Mouse (Mus musculus): ENCODE measurements around the gene Prokr2. TPM values are rescaled to one million over a fixed set of nuclear protein-coding genes. Genes with fewer than 3 reads are reported as not detected.

Prokr2 gene
- total RNA-seq (2015) (not detected in 2 replicates), total RNA-seq (2017) (not detected in 2 replicates)

DNA sequence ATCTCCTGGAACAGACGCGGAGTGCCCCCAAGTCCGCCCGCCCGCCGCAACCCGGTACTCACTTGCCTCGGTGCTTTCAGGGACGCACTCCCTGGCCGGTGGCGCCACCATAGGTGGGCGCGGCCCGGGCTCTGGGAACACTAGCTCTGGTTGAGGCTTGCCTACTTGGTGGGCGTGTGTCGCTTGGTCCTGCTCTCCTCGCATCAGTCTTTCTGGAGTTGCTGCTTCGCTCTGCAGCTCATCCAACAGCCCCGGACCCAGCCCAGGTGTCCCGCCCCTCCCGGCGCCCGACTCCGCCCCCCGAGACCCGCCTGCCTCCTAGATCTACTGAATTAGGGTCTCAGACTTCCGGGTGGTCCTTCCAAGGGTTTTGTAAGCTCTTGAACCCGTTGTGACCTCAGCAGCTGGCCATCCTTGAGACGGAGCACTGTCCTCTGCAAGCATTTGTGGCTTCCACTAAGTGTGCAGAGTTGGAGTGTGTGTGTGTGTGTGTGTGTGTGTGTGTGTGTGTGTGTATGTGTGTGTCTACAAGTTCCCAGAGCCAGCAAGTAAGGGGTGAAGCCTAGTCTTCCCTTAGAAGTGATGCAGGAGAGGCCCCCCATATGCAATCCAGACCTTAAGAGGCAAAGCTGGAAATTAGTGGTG lies at the start of gene Prokr2:
TSS of gene Prokr2 (minus strand) at position 254 of the 645 bp plus-strand sequence.
- no peak for ATAC-seq (ENCODE audit: poor library complexity, severe bottlenecking)

DNA sequence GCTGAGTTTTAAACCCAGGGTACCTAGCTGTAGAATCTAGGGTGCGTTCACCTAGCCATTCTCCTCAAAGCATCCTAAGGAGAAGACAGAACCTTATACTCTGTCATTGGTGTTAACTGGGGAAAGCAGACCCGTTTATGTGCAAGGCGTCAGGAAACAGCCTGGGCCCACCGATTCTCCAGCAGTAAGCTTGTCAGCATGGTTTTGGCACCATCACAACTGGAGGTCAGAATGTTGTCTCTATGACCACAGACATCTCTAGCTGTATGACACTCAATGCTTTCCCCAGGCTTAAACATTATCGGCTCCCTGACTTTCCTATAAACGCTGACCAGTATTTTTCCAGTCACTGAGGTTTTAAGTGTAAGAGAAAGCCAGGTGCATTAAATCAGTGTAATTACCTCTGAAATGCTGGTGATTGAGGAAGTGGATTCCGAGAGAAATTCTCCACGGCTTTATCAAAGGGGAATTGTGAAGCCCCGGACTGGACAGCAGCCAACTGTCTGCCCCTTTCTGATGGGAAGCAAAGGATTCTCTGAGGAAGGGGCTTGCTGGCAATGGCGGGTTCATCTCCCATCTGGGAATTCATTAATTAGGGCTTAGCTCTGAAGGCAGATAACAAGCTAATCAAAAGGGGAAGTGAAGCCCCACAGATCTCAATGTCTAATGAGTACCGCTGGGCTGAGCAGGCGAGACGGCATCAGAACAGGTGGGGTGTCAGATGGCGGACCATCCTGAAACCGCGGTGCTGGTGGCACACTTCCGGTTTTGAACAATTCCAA lies 42.1 kb upstream of the Prokr2 start:
- ATAC-seq (ENCODE audit: poor library complexity, severe bottlenecking), result no peak

DNA sequence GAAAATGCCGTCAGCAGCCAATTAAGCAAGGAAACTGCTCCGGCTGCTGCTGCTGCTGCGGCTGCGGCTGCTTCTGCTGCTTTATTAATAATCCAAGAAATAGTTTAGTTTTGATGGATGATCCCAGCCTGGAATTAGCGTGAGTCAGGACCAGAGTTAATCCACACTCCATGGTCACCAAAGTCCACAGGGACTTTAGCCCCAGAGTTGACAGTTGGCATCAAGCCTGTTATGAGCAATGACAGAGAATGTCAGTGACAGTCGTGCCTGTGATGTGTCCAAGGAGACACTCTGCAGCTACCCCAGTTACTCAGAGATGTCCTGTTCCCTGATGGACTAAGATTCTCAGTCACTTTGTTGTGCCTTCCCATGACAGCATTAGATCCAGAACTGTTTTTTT lies 40.3 kb upstream of the Prokr2 start:
- ATAC-seq (ENCODE audit: poor library complexity, severe bottlenecking), result no peak

DNA sequence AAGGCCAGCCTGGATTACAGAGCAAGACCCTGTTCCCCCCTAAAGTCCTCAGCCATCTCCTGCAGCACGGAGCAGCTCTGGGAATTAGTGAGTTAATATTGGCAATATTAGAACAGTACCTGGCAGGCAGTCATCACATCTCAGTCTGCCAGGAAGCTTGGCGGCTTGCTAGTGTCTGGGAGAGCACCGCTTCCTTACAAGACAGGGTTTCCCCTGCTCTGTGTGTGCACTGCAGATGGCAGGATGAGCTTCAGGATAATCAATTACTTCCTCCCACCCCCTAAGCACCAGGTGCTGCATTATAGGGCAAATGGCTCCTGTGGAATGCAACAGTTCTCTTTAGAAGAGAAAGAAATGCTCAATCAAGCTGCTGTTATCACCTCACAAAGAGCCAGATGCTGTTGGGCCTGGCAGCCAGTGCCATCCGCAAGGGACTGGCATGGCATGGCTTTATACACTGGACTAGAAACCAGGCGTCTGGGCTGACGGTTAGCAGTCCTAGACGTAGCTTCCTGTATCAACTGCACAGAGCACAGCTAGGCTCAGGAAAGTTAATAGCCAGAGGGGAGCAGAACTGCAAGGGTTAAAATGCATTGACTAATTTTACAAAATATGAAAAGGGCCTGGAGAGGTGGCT lies 38.3 kb upstream of the Prokr2 start:
- no peak for ATAC-seq (ENCODE audit: poor library complexity, severe bottlenecking)

DNA sequence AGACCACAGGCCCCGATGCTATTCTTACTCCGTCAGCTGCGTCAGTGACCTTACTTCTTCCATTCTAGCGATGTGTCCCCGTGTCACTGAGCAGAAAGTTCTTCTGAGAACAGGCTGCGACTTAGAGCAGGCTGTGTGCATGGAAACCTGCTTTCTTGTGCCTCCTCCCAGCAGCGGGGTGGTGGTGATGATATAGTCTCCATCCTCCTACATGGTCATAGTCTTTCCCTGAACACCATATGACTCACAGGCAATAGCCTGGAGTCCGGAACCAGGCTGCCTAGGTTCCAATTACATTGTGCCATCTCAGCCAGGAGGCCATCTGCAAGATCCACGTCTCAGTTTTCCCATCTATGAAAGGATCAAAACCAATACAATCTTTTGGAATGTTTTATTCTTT lies 37.6 kb upstream of the Prokr2 start:
- no peak for ATAC-seq (ENCODE audit: poor library complexity, severe bottlenecking)

DNA sequence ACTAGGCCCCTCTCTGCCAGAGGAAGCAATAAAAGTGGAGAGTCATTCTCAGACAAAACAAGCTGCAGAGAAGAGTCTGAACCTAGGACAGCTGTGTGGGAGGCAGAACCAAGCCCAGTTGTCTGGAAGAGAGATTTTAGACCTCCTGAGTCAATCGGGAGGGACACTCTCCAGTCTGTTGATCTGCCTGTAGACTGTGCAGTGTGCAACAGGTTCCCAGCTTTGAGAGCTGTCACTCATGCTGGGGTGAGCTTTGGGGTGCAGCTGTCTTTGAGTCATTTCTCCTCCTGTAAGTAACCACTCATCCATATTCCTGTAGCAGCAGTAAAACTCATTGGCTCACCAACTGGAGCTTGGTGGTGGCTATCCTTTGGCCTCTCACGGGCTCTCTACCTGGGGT lies 33.2 kb upstream of the Prokr2 start:
- ATAC-seq (ENCODE audit: poor library complexity, severe bottlenecking), result no peak

DNA sequence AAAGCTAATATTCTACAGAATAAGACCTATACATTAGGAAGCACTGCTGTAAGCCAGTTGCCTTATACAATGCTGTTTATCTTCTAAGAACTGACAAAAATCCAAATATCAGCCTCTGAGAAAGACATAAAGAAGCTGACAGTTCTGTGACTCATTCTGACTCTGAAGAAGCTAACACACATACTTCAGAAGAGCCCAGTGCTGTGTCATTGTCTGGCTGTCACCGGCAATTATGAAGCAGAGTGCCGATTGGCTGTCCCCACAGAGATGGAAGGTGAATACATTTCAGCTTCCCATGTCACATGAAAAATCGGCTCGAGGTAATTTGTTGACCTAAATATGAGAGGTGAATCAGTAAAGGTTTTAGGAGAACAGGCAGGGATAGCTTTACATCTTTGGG lies 24.9 kb upstream of the Prokr2 start:
- ATAC-seq (ENCODE audit: poor library complexity, severe bottlenecking), result no peak

DNA sequence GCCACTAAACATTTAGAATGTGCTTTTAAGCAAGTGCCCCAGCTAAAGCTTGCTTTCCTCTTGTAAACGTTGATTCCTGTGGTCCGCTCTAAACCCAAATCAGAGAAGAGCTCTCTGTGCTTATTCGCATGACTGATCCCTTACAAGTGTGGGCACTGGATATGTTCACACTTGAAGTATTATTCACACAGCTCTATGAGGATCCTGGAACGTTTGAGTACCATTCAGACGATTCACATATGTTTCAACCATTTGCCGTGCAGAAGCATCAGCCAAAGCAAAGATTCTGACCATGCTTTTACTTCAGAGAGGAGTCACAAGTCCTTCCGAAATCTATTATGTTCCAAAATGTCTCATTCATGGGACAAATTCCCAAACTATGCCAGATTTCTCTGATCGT lies 12.9 kb upstream of the Prokr2 start:
- no peak for ATAC-seq (ENCODE audit: poor library complexity, severe bottlenecking)

DNA sequence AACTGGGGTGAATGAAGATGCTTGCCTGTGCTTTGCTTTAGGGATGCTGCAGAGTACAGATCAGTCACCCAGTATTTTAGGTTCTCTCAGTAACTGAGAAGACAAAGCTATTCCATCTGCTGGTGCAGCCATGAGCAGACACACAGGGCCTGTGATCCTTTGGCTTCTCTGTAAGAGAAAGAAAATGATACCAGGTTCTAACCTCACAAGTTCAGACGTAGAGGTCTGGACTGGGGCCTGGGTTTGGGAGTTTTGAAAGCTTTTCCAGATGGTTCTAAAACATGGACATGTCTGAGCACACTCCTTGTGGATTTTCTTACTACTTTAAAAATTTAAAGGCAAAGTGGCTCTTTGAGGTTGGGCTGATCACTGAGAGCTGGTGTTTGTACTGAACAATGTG lies 10.5 kb upstream of the Prokr2 start:
- no peak for ATAC-seq (ENCODE audit: poor library complexity, severe bottlenecking)

DNA sequence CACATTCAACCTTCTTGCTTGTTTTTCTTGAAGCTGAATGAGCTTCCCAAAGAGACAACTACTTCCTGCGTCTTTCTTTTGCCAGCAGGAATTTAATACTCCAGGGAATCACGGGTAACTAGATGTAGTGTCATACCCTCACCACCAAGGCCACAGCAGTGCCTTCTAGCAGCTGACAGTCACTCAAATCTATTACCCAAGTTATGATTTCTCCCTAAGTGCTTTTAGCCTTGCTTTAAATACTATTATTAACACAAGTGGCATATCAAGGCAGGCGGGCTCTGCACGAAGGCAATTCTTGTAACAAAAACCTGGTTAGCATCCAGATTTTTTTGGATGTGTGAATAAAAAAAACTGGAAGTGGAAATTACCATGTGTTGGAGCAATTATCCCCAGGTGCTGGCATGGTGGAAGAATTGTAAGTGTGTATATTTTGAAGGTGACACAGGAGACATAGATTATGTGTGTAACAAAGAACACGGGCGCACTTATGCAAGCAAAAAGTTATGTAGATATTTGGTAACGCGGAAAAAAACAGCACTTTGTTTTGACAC lies 5.4 kb upstream of the Prokr2 start:
- ATAC-seq (ENCODE audit: poor library complexity, severe bottlenecking), result no peak

DNA sequence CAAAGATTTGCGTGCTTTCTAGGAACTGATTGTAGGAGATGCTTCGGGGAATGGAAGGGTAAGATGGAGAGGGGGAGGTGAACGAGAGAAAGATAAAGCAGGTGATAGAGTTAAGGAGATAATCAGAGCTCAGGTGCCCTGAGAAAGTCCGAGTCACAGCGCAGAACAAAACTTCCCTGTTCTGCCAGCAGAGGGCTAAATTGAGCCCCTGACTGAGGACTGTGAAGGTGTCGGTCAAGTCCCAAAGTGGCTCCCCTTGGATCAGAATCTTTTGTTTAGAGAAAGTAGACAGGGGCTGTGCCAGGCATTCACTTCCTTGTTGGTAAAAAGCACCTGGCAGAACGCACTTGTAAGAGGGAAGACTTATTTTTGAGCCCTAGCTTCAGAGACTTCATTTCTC lies 4.3 kb upstream of the Prokr2 start:
- no peak for ATAC-seq (ENCODE audit: poor library complexity, severe bottlenecking)

DNA sequence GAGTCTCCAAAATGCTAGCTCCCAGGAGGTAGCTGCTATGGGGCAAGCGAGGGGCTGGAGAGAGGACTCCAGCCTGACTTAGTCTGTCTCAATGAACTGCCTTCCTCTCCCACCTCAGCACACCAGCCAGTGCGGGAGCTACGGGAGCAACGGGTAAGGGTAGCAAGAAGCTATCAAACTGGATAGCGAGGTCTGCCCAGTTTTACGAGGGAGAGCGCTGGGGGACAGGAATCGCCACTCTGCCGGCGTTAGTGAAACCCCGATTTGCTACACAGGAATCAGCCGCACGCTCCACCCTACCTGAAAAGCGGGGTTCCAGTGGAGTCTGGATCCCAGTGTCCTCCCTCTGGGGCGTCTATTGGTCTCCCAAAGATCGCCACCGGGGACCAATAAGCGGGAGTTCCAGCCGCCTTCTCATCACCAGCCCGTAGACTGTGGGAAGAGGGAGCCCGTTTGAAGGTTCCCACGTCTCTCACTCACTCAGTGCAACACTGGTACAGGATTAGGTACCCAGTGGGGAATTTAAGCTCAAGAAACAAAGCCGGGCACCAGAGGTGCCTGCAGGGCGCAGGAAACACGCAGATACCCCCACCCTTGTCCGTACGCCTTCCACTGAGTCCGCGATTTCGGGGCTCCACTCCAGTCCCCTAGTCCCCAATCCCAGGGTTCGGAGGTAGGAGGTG lies 595 bp downstream of the Prokr2 start:
- no peak for ATAC-seq (ENCODE audit: poor library complexity, severe bottlenecking)

DNA sequence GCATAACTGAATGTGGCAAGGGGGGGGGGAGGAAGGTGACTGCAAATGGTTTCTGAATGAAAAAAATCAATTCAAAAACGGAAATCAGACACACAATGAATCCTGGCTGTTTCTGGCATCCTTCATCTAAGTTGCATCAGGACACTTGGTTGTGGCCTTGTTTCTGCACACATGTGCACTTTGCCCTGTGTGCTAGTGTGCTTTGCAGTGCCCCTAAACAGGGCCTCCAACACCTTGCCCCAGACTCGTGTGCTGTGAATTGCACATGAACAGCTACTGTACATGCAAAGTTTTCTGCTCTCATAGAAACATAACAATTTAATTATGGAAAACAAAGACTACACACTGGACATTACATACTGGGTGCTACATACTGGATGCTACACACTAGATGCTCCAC lies 2.9 kb downstream of the Prokr2 start:
- ATAC-seq (ENCODE audit: poor library complexity, severe bottlenecking), result no peak

DNA sequence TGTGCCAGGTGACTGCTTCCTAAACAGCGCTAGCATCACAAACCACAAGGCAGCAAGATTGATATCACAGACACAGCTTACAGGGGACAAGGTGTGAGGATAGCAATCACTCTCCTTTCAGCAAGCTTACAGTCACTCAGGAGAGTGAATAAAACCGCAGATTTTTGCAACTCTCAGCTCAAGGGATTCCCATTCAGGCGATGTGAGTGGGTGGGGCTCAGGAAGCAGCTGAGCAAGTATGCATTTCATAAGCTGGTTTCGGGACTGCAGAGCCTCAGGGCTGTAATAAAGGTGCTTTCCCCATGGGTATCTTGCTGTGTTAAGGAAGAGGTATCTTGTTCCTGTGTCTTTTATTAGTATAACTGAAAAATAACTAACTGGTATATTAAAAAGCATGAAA lies 5.6 kb downstream of the Prokr2 start:
- no peak for ATAC-seq (ENCODE audit: poor library complexity, severe bottlenecking)

DNA sequence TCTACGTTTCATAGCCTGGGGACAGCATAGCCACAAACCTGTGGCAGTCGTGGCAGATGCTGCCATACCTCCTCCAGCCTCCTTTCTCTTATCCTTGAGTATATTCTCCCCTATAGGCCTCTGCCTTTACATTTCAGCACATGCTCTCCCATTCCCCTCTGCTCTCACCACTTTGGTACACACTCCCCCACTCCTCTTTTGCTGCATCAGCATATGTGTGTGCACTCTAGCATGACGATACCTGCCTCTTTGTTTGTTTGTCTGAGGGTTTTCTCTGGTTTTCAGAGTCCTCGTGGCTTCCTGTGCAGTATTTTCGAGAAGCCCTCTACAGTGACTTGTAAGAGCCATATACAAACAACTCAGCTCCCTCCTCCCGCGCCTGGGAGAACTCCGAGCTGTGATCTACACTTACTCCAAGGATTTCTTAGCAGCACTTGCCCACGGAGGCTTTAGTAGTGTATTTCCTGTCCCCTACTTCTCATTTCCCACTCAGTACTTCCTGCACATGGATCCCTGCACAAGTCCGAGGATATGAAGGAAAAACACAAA lies 6.6 kb downstream of the Prokr2 start:
- no peak for ATAC-seq (ENCODE audit: poor library complexity, severe bottlenecking)

DNA sequence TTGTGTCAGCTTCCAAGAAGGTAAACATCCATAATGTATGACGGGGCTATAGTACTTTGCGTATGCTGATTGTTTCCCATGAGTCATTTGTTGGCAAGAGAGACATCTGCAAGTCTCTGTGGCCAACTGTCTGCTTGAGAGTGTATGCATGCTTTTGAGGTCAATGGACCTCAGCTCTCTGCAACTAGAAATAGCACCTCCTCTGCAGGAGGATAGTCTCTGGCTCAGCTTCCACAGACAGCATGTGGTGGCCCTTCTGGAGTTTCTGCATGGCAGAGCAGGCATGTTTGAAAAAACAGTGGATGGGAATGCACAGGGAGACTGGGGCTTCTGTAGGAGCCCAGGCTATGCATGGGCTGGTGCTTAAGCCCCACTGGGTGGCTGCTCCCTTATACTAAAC lies 7.8 kb downstream of the Prokr2 start:
- no peak for ATAC-seq (ENCODE audit: poor library complexity, severe bottlenecking)

DNA sequence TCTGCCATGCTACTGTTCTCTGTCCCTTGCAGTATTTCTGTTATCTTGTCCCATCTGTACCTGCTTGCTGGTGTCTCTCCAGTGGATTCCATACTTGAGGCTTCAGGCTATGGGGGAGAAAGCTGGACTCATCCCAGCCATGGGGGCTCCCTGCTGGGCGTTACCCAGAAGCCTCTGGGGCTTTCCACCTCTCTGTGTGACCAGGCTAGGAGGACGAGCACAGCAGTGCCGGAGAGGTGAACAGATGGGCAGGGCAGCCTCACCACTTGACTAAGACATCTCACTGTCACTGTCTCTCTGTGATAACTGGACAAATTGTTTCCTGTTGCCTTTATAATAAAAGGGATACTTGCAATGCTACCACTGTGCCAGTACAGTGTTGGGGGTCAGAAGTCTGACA lies 9.5 kb downstream of the Prokr2 start:
- ATAC-seq (ENCODE audit: poor library complexity, severe bottlenecking), result no peak

DNA sequence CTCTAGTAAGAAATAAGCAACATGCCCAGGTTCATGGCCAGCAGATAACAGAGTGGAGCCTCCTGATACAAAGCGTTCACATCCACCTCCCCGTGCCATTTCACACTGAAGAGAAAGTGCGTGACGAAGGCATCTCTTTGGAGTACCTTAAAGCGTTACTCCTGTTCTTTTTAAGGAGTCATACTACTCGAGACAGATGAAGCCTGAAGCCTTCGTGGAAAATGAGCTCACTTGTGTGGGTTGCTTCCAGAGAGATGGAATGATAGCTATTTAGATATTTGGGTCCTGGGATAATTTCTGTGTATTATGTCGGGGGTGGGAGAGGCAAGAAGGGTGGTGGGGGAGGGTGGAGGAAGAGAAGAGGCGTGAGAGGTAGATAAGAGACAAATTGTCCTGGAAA lies 10.1 kb downstream of the Prokr2 start:
- ATAC-seq (ENCODE audit: poor library complexity, severe bottlenecking), result no peak

DNA sequence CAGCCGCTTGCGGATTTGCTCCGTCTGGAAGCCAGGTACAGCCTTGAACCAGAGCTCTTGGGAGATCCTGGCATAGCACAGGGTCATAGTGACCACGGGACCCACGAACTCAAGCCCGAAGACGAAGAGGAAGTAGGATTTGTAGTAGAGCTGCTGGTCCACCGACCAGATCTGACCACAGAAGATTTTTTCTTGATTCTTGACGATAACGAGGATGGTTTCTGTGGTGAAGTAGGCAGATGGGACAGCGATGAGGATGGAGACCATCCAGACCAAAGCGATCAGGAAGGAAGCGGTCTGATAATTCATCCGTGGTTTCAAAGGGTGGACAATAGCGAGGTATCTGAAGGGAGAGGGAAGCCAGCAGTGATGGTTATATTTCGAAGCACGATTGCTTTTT lies 11.5 kb downstream of the Prokr2 start:
- no peak for ATAC-seq (ENCODE audit: poor library complexity, severe bottlenecking)

DNA sequence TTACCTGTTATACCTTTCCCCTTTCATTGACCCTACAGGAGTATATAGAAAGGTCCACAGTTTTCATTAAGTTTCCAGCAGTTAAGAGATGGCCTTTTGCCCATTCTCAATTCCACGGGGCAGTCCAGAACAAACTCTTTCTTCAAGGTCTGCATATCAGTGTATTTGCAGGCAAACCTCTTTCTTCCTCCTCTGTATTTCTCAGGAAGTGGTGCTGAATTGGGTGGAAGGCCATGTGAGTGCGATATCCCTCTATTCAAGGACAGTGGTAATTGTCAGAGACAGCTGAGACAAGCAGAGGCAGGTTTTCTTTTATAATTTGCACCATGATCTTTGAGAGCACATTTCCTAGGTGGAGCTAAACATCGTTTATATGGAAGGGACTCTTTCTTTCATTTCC lies 16.8 kb downstream of the Prokr2 start:
- ATAC-seq (ENCODE audit: poor library complexity, severe bottlenecking), result no peak

DNA sequence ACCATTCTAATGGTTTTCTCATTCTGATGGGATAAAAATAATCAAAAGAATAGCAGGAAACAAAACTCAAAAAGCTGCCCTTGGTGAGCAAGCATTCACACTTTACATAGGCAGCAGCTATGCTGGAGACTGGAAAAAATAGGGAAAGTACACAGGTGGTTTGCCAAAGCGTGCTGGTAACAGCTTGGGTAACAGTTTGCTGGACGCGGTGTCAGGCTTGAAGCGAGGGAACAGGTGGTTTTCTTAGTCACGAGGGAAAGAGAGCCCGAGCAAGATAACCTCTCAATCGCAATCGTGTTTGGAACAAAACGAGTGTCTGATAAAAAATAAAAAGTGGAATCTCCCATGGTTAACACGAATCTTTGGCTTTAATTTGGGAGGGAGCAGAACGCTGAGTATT lies 41.4 kb downstream of the Prokr2 start:
- ATAC-seq (ENCODE audit: poor library complexity, severe bottlenecking), result no peak
